Mouse (Mus musculus) embryonic facial prominence, embryonic 15.5 days (tissue): ENCODE data around the gene Cst12. TPM values are rescaled to one million over a fixed set of nuclear protein-coding genes. Genes with fewer than 3 reads are reported as not detected.
A peak's percentile ranks its signal among the peaks of the same experiment; 100 is the strongest.
"Not testable (repeated sequence)": the region's sequence is repeated elsewhere in the genome, so short reads cannot be mapped to it uniquely, and the experiment has no call there.

Source experiments
- ATAC-seq: fragments of 200-750 bp; cut with Nextera tagmentation; 2 replicates; pipeline ENCODE4 v1.8.0; 2017; ENCODE audit warnings: low read depth, moderate TSS enrichment; ENCODE audit not compliant: insufficient number of reproducible peaks, low FRiP score, low TSS enrichment
- H3K27ac ChIP-seq: fragments of 300-500 bp; sonication (generic); replicated peaks from 2 replicates; pipeline ENCODE4 v1.5.1; 2015; ENCODE audit warnings: mild to moderate bottlenecking, inconsistent platforms
- H3K27me3 ChIP-seq: fragments of 300-500 bp; sonication (generic); 2 replicates; pipeline ENCODE4 v1.6.1; 2015; ENCODE audit warnings: inconsistent platforms
- H3K36me3 ChIP-seq: fragments of 300-500 bp; sonication (generic); 2 replicates; pipeline ENCODE4 v1.6.1; 2015; ENCODE audit warnings: mild to moderate bottlenecking, inconsistent platforms
- H3K4me1 ChIP-seq: fragments of 300-500 bp; sonication (generic); 2 replicates; pipeline ENCODE4 v1.6.1; 2015; ENCODE audit warnings: inconsistent platforms
- H3K4me2 ChIP-seq: fragments of 300-500 bp; sonication (generic); replicated peaks from 2 replicates; pipeline ENCODE4 v1.6.1; 2015; ENCODE audit warnings: mild to moderate bottlenecking, inconsistent platforms
- H3K4me3 ChIP-seq: fragments of 300-500 bp; sonication (generic); replicated peaks from 2 replicates; pipeline ENCODE4 v1.5.1; 2015; ENCODE audit warnings: mild to moderate bottlenecking, inconsistent platforms
- H3K9ac ChIP-seq: fragments of 300-500 bp; sonication (generic); 2 replicates; pipeline ENCODE4 v1.6.1; 2015; ENCODE audit warnings: inconsistent platforms
- H3K9me3 ChIP-seq: fragments of 300-500 bp; sonication (generic); replicated peaks from 2 replicates; pipeline ENCODE4 v1.6.1; 2016; ENCODE audit warnings: inconsistent platforms
- WGBS: fragments of 180-500 bp; shearing (Covaris S2); methylation state at CpG from one replicate; pipeline ENCODE4 v1.1.7; 2015; 5-methylcytosine and 5-hydroxymethylcytosine counted together
- polyA plus RNA-seq: library from polyadenylated mRNA; unstranded; fragments of >200 nt; fragmentation: Nextera tagmentation; extraction: Ambion mirVana; gene quantifications from 2 replicates; pipeline ENCODE4 v1.2.1, GENCODE M21; 2015

Cst12 gene
- not detected in 2 replicates for polyA plus RNA-seq

DNA sequence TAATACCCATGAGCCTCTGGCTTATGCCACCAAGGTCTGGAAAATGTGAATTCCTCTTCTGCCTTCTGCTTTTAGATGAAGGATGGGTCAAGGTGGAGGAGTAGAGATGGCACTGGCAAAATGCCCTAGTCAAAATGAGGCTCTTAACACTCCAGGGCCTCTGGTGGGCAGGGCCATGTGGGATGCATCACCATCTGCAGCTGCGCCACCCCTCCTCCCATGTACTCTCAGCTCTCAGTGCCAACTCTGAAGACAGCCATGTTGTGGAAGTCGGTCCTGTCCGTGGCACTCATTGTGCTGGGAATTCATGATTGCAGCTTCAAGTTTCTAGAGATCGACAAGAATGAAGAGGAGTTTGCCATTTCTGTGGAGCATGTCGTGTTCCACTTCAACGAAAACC is at the start of gene Cst12:
Gene Cst12 (plus strand): TSS at position 220 of the 400 bp plus-strand sequence.
- 93% methylated on average over 6 of the region's 6 CpGs for WGBS
- ATAC-seq, result no peak
- no peak within 1 kb of the TSS for H3K4me2 ChIP-seq
- H3K27me3 ChIP-seq, result no peaks in the 10 kb centered on the region
- H3K9me3 ChIP-seq, result no peaks in the 10 kb centered on the region
- H3K36me3 ChIP-seq, result no peaks in the 10 kb centered on the region
- no peak within 1 kb of the TSS for H3K4me3 ChIP-seq
- no peak within 1 kb of the TSS for H3K27ac ChIP-seq
- no peak within 1 kb of the TSS for H3K9ac ChIP-seq
- no peaks in the 10 kb centered on the region for H3K4me1 ChIP-seq

DNA sequence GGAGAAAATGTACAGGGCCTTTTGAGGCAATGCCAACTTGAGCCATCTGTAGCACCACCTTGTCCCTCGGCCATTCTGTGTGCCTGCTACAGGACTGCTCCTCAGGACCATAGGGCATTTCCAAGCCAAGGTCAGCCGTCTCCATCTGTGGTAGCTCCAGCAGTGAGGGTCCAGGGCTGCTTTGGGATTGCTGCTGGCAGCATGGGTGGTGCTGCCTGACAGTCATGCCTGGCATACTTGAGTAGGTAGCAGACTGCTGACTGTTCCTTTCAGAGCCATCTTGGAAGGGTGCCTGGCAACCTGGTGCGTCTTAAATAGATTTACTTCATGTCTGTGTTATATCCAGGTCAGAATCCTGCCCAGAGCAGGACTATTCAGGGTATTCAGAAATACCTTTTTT is 46.2 kb upstream of the Cst12 start:
- no peaks in the 10 kb centered on the region for H3K4me1 ChIP-seq
- H3K36me3 ChIP-seq, result no peaks in the 10 kb centered on the region
- no peak overlapping the region for H3K4me2 ChIP-seq
- no peaks in the 10 kb centered on the region for H3K27me3 ChIP-seq
- ATAC-seq, result no peak
- H3K9ac ChIP-seq, result no peak overlapping the region
- no peak overlapping the region for H3K27ac ChIP-seq
- H3K9me3 ChIP-seq, result no peaks in the 10 kb centered on the region
- WGBS, result 76% methylated on average over 3 of the region's 3 CpGs
- no peak overlapping the region for H3K4me3 ChIP-seq

- Histone ChIP-seq H3K9me3 (no peaks in the 10 kb centered on the region), H3K4me1 (no peaks in the 10 kb centered on the region), H3K27ac (no peak overlapping the region), H3K36me3 (no peaks in the 10 kb centered on the region), H3K27me3 (no peaks in the 10 kb centered on the region), H3K4me3 (no peak overlapping the region), H3K9ac (no peak overlapping the region), H3K4me2 (no peak overlapping the region)
- no peak for ATAC-seq
- WGBS, result 71% methylated on average over 3 of the region's 3 CpGs
Observed at GRCm38 (mm10) chr2:148743846-148744407, 45.2 kb upstream of the Cst12 start.

DNA sequence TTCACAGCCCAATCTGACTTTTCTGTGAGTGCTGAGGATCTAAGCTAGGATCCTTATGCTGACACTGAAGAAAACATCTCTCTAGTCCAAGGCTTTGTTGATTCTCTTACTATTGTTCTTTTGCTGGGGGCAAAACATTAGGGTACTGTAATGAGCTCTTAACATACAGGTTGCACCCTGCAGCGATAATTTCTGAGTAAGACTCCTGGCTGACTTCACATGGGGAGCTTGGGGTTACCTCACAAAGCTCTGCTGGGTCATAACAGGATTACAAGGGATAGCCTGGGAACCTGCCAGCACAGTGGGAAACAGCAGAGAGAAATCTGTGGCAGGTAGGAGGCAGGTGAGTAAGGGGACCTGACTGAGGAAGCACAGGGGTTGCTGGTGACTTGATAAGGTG is 39.1 kb upstream of the Cst12 start, which contains the start of gene Cstl1:
Gene Cstl1 (plus strand): TSS at position 301 of the 400 bp plus-strand sequence.
- Histone ChIP-seq H3K4me1 (no peaks in the 10 kb centered on the region), H3K4me3 (no peak within 1 kb of the TSS), H3K36me3 (no peaks in the 10 kb centered on the region), H3K4me2 (no peak within 1 kb of the TSS), H3K9me3 (no peaks in the 10 kb centered on the region), H3K9ac (no peak within 1 kb of the TSS), H3K27ac (no peak within 1 kb of the TSS), H3K27me3 (no peaks in the 10 kb centered on the region)
- 77% methylated on average over 1 of the region's 1 CpGs for WGBS
- no peak for ATAC-seq

DNA sequence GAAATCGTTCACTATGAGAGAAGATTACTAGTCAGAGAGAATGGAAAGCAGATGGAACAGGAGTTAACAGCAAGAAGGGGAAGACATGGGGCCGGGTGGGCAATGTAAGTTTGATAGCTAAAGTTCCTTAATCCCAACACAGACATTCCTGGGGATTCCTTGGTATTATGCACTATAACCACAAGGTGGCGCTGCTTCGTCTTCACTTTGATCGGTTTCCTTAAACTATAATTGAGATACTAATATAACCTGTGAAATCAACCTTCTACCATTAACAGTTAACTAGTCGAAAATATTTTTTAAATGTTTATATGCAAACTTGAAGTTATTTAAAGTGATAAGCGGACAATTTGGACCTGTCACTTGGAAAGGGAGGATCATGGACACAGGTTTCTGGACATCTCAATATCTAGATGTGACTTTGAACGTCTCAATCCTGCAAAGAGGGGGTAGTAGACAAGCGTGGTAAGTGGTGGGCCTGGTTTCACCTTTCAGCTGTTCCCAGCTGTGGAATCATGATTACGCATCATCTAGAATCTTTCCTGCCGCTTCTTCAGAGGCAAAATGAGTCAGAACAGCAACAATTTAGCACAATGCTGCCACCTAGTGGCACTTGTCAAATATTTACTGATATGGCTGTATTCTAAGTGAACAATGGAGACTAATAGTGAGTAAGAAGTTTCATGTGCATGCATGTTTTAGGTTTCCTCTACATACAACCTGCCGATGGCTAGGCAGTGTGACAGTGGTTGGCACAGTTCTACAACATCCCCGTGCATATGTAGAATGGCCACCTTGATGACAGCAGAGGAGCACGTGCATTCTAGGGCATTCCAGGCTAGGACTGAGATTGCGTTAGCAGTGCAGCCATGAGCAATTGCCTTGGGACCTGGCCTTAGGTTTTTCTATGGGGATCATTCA is 37.0 kb upstream of the Cst12 start:
- ATAC-seq, result no peak; the same call in 1 of the 2 replicates
- Histone ChIP-seq H3K27me3 (no peaks in the 10 kb centered on the region), H3K4me3 (peak overlapping the region; percentile 31), H3K27ac (no peak overlapping the region), H3K9me3 (no peaks in the 10 kb centered on the region), H3K36me3 (no peaks in the 10 kb centered on the region), H3K4me2 (peak overlapping the region; percentile 61), H3K9ac (no peak overlapping the region), H3K4me1 (no peaks in the 10 kb centered on the region)
- 15% methylated on average over 15 of the region's 15 CpGs for WGBS

GRCm38 (mm10) chr2:148754310-148754846 is 34.8 kb upstream of the Cst12 start:
- Histone ChIP-seq H3K9me3 (no peaks in the 10 kb centered on the region), H3K36me3 (no peaks in the 10 kb centered on the region), H3K27me3 (no peaks in the 10 kb centered on the region), H3K4me3 (no peak overlapping the region), H3K27ac (no peak overlapping the region), H3K4me1 (no peaks in the 10 kb centered on the region), H3K4me2 (no peak overlapping the region), H3K9ac (no peak overlapping the region)
- no peak for ATAC-seq
- WGBS, result 39% methylated on average over 1 of the region's 1 CpGs

DNA sequence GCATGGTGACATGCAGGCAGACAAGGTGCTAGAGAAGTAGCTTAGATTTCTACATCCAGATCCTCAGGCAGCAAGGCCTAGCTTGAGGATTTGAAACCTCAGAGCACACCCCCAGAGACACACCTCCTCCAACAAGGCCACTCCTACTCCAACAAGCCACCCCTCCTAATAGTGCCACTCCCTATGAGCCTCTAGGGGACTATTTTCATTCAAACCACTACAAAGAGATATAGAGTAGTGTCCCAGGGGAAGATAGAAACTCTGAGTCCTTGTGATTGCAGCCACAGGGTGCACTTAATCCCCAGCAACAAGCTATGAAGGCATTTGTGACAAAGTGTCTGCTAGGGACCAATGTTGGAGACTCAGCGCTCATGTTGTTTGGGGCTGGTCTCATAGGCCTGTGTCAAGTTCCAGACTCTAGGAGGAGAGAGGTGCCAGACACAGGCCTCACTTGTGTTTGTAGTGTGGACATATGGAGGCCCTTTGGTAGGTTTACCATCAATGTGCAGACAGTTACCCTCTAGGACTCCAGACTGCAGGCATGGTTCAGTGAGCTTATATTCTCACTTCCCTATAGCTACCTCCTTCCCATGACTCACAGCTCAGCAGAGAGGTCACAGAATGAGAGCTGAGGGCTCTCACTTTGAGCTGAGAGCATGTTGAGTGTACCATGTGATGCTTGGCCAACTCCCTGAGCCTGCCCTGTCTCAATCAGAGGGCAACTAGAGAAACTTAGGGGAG is 25.3 kb upstream of the Cst12 start:
- H3K9me3 ChIP-seq, result no peaks in the 10 kb centered on the region
- H3K4me2 ChIP-seq, result no peak overlapping the region
- H3K4me3 ChIP-seq, result no peak overlapping the region
- no peaks in the 10 kb centered on the region for H3K27me3 ChIP-seq
- H3K27ac ChIP-seq, result no peak overlapping the region
- WGBS, result 96% methylated on average over 1 of the region's 1 CpGs
- no peaks in the 10 kb centered on the region for H3K36me3 ChIP-seq
- ATAC-seq, result no peak
- H3K4me1 ChIP-seq, result no peaks in the 10 kb centered on the region
- no peak overlapping the region for H3K9ac ChIP-seq

GRCm38 (mm10) chr2:148771397-148771796 is 17.8 kb upstream of the Cst12 start, which contains the start of gene Cst11:
Gene Cst11 (minus strand): TSS chr2:148771497.
- ATAC-seq, H3K27me3 ChIP-seq, H3K36me3 ChIP-seq, H3K9ac ChIP-seq, H3K27ac ChIP-seq, H3K9me3 ChIP-seq, H3K4me3 ChIP-seq, H3K4me1 ChIP-seq, H3K4me2 ChIP-seq: not testable (repeated sequence)
- 83% methylated on average over 4 of the region's 4 CpGs for WGBS

GRCm38 (mm10) chr2:148781709-148782108 is 7.5 kb upstream of the Cst12 start, which contains the start of gene 8030411F24Rik:
Gene 8030411F24Rik (plus strand): TSS chr2:148782009.
- no peak for ATAC-seq
- H3K4me1 ChIP-seq, result no peaks in the 10 kb centered on the region
- no peak within 1 kb of the TSS for H3K4me3 ChIP-seq
- H3K9me3 ChIP-seq, result no peaks in the 10 kb centered on the region
- H3K27me3 ChIP-seq, result no peaks in the 10 kb centered on the region
- 0% methylated on average over 1 of the region's 1 CpGs for WGBS
- no peak within 1 kb of the TSS for H3K4me2 ChIP-seq
- no peak within 1 kb of the TSS for H3K9ac ChIP-seq
- H3K36me3 ChIP-seq, result no peaks in the 10 kb centered on the region
- no peak within 1 kb of the TSS for H3K27ac ChIP-seq

- Histone ChIP-seq H3K36me3 (no peaks in the 10 kb centered on the region), H3K9me3 (no peaks in the 10 kb centered on the region), H3K4me3 (no peak within 1 kb of the TSS), H3K9ac (no peak within 1 kb of the TSS), H3K27ac (no peak within 1 kb of the TSS), H3K4me1 (no peaks in the 10 kb centered on the region), H3K27me3 (no peaks in the 10 kb centered on the region), H3K4me2 (no peak within 1 kb of the TSS)
- WGBS, result 86% methylated on average over 1 of the region's 1 CpGs
- no peak for ATAC-seq
Observed at GRCm38 (mm10) chr2:148798485-148798884, 9.3 kb downstream of the Cst12 start, which contains the start of gene Cst8. Gene Cst8 (plus strand): TSS chr2:148798785.

DNA sequence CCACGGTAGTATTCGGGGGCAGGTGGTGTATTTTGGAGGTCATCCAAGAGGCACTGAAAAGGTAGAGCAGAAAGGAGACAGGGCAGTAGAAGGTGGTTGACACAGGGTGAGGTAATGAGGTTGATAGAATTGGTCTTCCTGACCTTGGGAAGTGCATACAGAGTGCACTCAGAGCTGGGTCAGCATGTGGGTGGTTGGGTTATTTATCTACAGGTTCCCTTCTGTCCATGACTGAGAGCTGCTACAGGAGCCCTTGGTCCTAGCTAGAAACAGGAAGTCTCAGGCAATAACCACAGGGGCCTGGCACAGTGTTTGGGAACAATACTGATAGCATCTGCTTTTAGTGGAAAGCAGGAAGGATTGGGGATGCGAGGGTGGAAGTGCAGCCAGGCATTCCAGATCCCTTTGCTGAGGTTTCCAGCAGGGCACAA is 12.3 kb downstream of the Cst12 start:
- Histone ChIP-seq H3K4me2 (no peak overlapping the region), H3K27ac (no peak overlapping the region), H3K36me3 (no peaks in the 10 kb centered on the region), H3K4me3 (no peak overlapping the region), H3K9me3 (no peaks in the 10 kb centered on the region), H3K9ac (no peak overlapping the region), H3K27me3 (no peaks in the 10 kb centered on the region), H3K4me1 (no peaks in the 10 kb centered on the region)
- 0 out of 2 replicates have a peak, but pooled peaks have one; percentile 24 for ATAC-seq
- WGBS, result 54% methylated on average over 3 of the region's 3 CpGs
